In the genomic region with DNA sequence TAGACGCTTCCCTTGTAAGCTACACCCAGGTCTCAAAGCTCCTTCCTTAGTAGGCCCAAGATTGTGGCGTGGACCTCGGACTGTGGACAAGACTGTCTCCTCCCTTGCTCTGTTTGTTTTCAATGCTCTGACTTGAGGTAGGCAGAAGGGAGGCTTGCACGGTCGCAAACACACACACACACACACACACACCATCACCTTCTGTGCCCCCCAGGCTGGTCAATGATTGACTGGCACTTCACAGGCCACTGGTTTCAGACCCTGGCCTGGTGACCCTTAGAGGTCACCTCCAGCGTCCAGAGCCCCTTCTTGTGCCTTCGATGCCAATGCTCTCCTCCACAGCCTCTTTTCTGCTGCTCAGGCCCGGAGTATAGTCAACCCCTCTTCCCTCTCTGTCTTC, we compare ENCODE assay signal across 8 mouse cellular contexts. TPM values are rescaled to one million over a fixed set of nuclear protein-coding genes. Genes with fewer than 3 reads are reported as not detected.
DNase-seq lines count a peak whose midpoint lies in the region; ATAC-seq and TF ChIP-seq lines count a peak whose summit lies in the region.

No protein-coding gene starts in this region.

- no peak for DNase-seq in heart, adult 2 months
- no peak for DNase-seq in embryonic facial prominence, embryonic 10.5 days (ENCODE audit: low spot score)
- DNase-seq in embryo, embryonic 11 days = no peak
- no peak for DNase-seq in left cerebral cortex, postnatal 25 days (ENCODE audit: low spot score in 2 of 2)

- 53% methylated on average over 8 of the region's 8 CpGs for WGBS in heart, embryonic 11.5 days (ENCODE audit: insufficient replicate concordance)
- 63% methylated on average over 8 of the region's 8 CpGs for WGBS in heart, adult 2 months
- 38% methylated on average over 8 of the region's 8 CpGs for WGBS in embryonic facial prominence, embryonic 10.5 days
- 32% methylated on average over 8 of the region's 8 CpGs for WGBS in intestine, embryonic 15.5 days
- 60% methylated on average over 8 of the region's 8 CpGs for WGBS in limb, embryonic 12.5 days

- peak overlapping the region; percentile 8; the same call in 1 of the 2 replicates for H3K4me3 ChIP-seq in heart, embryonic 11.5 days (ENCODE audit: low read depth, low read length)
- no peak overlapping the region for H3K4me3 ChIP-seq in heart, adult 2 months
- H3K4me3 ChIP-seq in embryonic facial prominence, embryonic 10.5 days = peak overlapping the region; percentile 38
- H3K4me3 ChIP-seq in intestine, embryonic 15.5 days (replicated peaks) = no peak overlapping the region
- H3K4me3 ChIP-seq in limb, embryonic 12.5 days (replicated peaks) = 0 out of 2 replicates have a peak overlapping the region, but pooled peaks have one; percentile 3

- intact Hi-C loops in heart, adult 2 months (cut with DNase I) = no loop called here
- intact Hi-C loops in left cerebral cortex, postnatal 25 days (cut with DNase I) = no loop called here

- TF ChIP-seq CTCF in heart, adult 2 months (IDR thresholded peaks at IDR 0.05) = no peak

- peak overlapping the region; percentile 73 for H3K27ac ChIP-seq in heart, embryonic 11.5 days (ENCODE audit: low read depth, low read length)
- H3K27ac ChIP-seq in heart, adult 2 months = no peak overlapping the region
- peak overlapping the region; percentile 74 for H3K27ac ChIP-seq in embryonic facial prominence, embryonic 10.5 days (replicated peaks)
- peak overlapping the region; percentile 74 for H3K27ac ChIP-seq in intestine, embryonic 15.5 days
- H3K27ac ChIP-seq in limb, embryonic 12.5 days = 0 out of 2 replicates have a peak overlapping the region, but pooled peaks have one; percentile 18

- H3K36me3 ChIP-seq in heart, embryonic 11.5 days (ENCODE audit: control insufficient read depth, insufficient read depth, low read length) = no peaks in the 10 kb centered on the region
- no peaks in the 10 kb centered on the region for H3K36me3 ChIP-seq in heart, adult 2 months (ENCODE audit: control insufficient read depth, insufficient read depth, low read length)
- H3K36me3 ChIP-seq in embryonic facial prominence, embryonic 10.5 days (replicated peaks) = no peaks in the 10 kb centered on the region
- no peaks in the 10 kb centered on the region for H3K36me3 ChIP-seq in intestine, embryonic 15.5 days
- H3K36me3 ChIP-seq in limb, embryonic 12.5 days = no peaks in the 10 kb centered on the region

- peak overlapping the region; percentile 54; the same call in 1 of the 2 replicates for H3K9ac ChIP-seq in heart, embryonic 11.5 days (ENCODE audit: low read depth, low read length)
- no peak overlapping the region for H3K9ac ChIP-seq in heart, adult 2 months (ENCODE audit: low read depth, low read length)
- peak overlapping the region; percentile 3; the same call in 1 of the 2 replicates for H3K9ac ChIP-seq in intestine, embryonic 15.5 days
- peak overlapping the region; percentile 38 for H3K9ac ChIP-seq in limb, embryonic 12.5 days (replicated peaks)

- peak overlapping the region; percentile 45 for H3K4me2 ChIP-seq in heart, embryonic 11.5 days
- H3K4me2 ChIP-seq in intestine, embryonic 15.5 days (replicated peaks) = peak overlapping the region; percentile 45
- peak overlapping the region; percentile 45 for H3K4me2 ChIP-seq in limb, embryonic 12.5 days

- ATAC-seq in heart, embryonic 11.5 days (replicated peaks; ENCODE audit: insufficient number of reproducible peaks, low FRiP score, low TSS enrichment) = no peak
- peak; percentile 20; the same call in 1 of the 2 replicates for ATAC-seq in intestine, embryonic 15.5 days
- ATAC-seq in limb, embryonic 12.5 days (ENCODE audit: insufficient number of reproducible peaks, insufficient read depth, low FRiP score, low TSS enrichment, low read depth) = no peak
- no peak for ATAC-seq in activated CD4-positive, CD25-positive, alpha-beta regulatory T cell, adult 4 months

- H3K27me3 ChIP-seq in heart, embryonic 11.5 days (ENCODE audit: control insufficient read depth, insufficient read depth, low read length) = no peaks in the 10 kb centered on the region
- no peaks in the 10 kb centered on the region for H3K27me3 ChIP-seq in heart, adult 2 months (ENCODE audit: control insufficient read depth, insufficient read depth, low read length)
- peaks cover 28% of the 10 kb centered on the region for H3K27me3 ChIP-seq in embryonic facial prominence, embryonic 10.5 days (replicated peaks; ENCODE audit: low read depth, poor library complexity, severe bottlenecking)
- H3K27me3 ChIP-seq in intestine, embryonic 15.5 days (replicated peaks) = no peaks in the 10 kb centered on the region
- peaks cover 14% of the 10 kb centered on the region for H3K27me3 ChIP-seq in limb, embryonic 12.5 days

- TF ChIP-seq EP300 in heart, adult 2 months (IDR thresholded peaks at IDR 0.05; ENCODE audit: insufficient read depth, low read depth, low read length) = no peak

- H3K79me2 ChIP-seq in heart, adult 2 months (replicated peaks; ENCODE audit: control insufficient read depth, insufficient read depth, low read length) = no peaks in the 10 kb centered on the region

- peaks cover 28% of the 10 kb centered on the region for H3K4me1 ChIP-seq in heart, embryonic 11.5 days (ENCODE audit: control insufficient read depth, insufficient read depth, low read length)
- H3K4me1 ChIP-seq in heart, adult 2 months (ENCODE audit: control insufficient read depth, insufficient read depth, low read length) = peaks cover 2% of the 10 kb centered on the region
- H3K4me1 ChIP-seq in embryonic facial prominence, embryonic 10.5 days = peaks cover 41% of the 10 kb centered on the region
- peaks cover 23% of the 10 kb centered on the region for H3K4me1 ChIP-seq in intestine, embryonic 15.5 days (replicated peaks)
- peaks cover 20% of the 10 kb centered on the region for H3K4me1 ChIP-seq in limb, embryonic 12.5 days (replicated peaks)

- no peaks in the 10 kb centered on the region for H3K9me3 ChIP-seq in heart, embryonic 11.5 days (replicated peaks; ENCODE audit: control insufficient read depth, low read length)
- H3K9me3 ChIP-seq in embryonic facial prominence, embryonic 10.5 days = no peaks in the 10 kb centered on the region
- H3K9me3 ChIP-seq in intestine, embryonic 15.5 days = no peaks in the 10 kb centered on the region
- no peaks in the 10 kb centered on the region for H3K9me3 ChIP-seq in limb, embryonic 12.5 days

- no peak for TF ChIP-seq POLR2A in heart, adult 2 months (IDR thresholded peaks at IDR 0.05; ENCODE audit: insufficient read depth, low read depth, low read length)

RNA-seq across cellular contexts. Expression of gene Erbb2, which starts 3.4 kb away (rescaled TPM):
- 48.0 and 56.4 TPM in 2 replicates for polyA plus RNA-seq in heart, embryonic 11.5 days (2014; fragmentation: Nextera tagmentation; extraction: Ambion mirVana)
- 1 to 10 TPM; 6.6 to 6.9 TPM for total RNA-seq in heart, adult 2 months (2021)
- 8.4 and 9.2 TPM in 2 replicates for polyA plus RNA-seq in heart, adult 2 months (2012; rRNA removed)
- polyA plus RNA-seq in embryonic facial prominence, embryonic 10.5 days (2016; fragmentation: Nextera tagmentation; extraction: Ambion mirVana) = 27.5 and 29.5 TPM in 2 replicates
- polyA plus RNA-seq in intestine, embryonic 15.5 days (2015; fragmentation: Nextera tagmentation; extraction: Ambion mirVana) = 31.9 and 35.1 TPM in 2 replicates
- polyA plus RNA-seq in limb, embryonic 12.5 days (2016; fragmentation: Nextera tagmentation; extraction: Ambion mirVana) = 40.8 and 45.7 TPM in 2 replicates
- polyA plus RNA-seq in activated CD4-positive, CD25-positive, alpha-beta regulatory T cell, adult 4 months (2017; shearing (Covaris generic)) = under 1 TPM in 1 of 2 experiments, not detected in 1; 0.07 TPM
- total RNA-seq in left cerebral cortex, postnatal 25 days (2021) = 1 to 10 TPM; 1.8 to 2.4 TPM

RNA-seq across cellular contexts. Expression of gene Pgap3, which starts 8.6 kb away (rescaled TPM):
- polyA plus RNA-seq in heart, embryonic 11.5 days (2014; fragmentation: Nextera tagmentation; extraction: Ambion mirVana) = 10.6 and 13.7 TPM in 2 replicates
- 1 to 10 TPM; 7.7 to 8.5 TPM for total RNA-seq in heart, adult 2 months (2021)
- polyA plus RNA-seq in heart, adult 2 months (2012; rRNA removed) = 18.8 and 21.1 TPM in 2 replicates
- polyA plus RNA-seq in embryonic facial prominence, embryonic 10.5 days (2016; fragmentation: Nextera tagmentation; extraction: Ambion mirVana) = 9.6 TPM in 2 replicates
- polyA plus RNA-seq in intestine, embryonic 15.5 days (2015; fragmentation: Nextera tagmentation; extraction: Ambion mirVana) = 15.5 and 16.7 TPM in 2 replicates
- polyA plus RNA-seq in limb, embryonic 12.5 days (2016; fragmentation: Nextera tagmentation; extraction: Ambion mirVana) = 7.9 and 9.7 TPM in 2 replicates
- polyA plus RNA-seq in activated CD4-positive, CD25-positive, alpha-beta regulatory T cell, adult 4 months (2017; shearing (Covaris generic)) = 1 to 10 TPM; 3.3 to 4.0 TPM
- 10 to 100 TPM; 10.1 to 11.3 TPM for total RNA-seq in left cerebral cortex, postnatal 25 days (2021)

RNA-seq across cellular contexts. Expression of gene Pnmt, which starts 22.6 kb away (rescaled TPM):
- 3.9 and 4.8 TPM in 2 replicates for polyA plus RNA-seq in heart, embryonic 11.5 days (2014; fragmentation: Nextera tagmentation; extraction: Ambion mirVana)
- 1 to 10 TPM in 1 of 2 experiments, under 1 TPM in 1; 0.91 to 1.5 TPM for total RNA-seq in heart, adult 2 months (2021)
- polyA plus RNA-seq in heart, adult 2 months (2012; rRNA removed) = 1.6 and 2.6 TPM in 2 replicates
- polyA plus RNA-seq in embryonic facial prominence, embryonic 10.5 days (2016; fragmentation: Nextera tagmentation; extraction: Ambion mirVana) = 0.17 and 0.30 TPM in 2 replicates
- 0.19 TPM in 1 of 2 replicates, not detected in the other for polyA plus RNA-seq in intestine, embryonic 15.5 days (2015; fragmentation: Nextera tagmentation; extraction: Ambion mirVana)
- polyA plus RNA-seq in limb, embryonic 12.5 days (2016; fragmentation: Nextera tagmentation; extraction: Ambion mirVana) = 0.37 and 0.41 TPM in 2 replicates
- not detected for polyA plus RNA-seq in activated CD4-positive, CD25-positive, alpha-beta regulatory T cell, adult 4 months (2017; shearing (Covaris generic))
- under 1 TPM; 0.39 to 0.73 TPM for total RNA-seq in left cerebral cortex, postnatal 25 days (2021)

RNA-seq across cellular contexts. Expression of gene Tcap, which starts 25.3 kb away (rescaled TPM):
- 149 and 151 TPM in 2 replicates for polyA plus RNA-seq in heart, embryonic 11.5 days (2014; fragmentation: Nextera tagmentation; extraction: Ambion mirVana)
- 1,000 to 10,000 TPM; 1,095 to 3,136 TPM for total RNA-seq in heart, adult 2 months (2021)
- polyA plus RNA-seq in heart, adult 2 months (2012; rRNA removed) = 1,250 and 1,827 TPM in 2 replicates
- polyA plus RNA-seq in embryonic facial prominence, embryonic 10.5 days (2016; fragmentation: Nextera tagmentation; extraction: Ambion mirVana) = not detected in 2 replicates
- 0.25 TPM in 1 of 2 replicates, not detected in the other for polyA plus RNA-seq in intestine, embryonic 15.5 days (2015; fragmentation: Nextera tagmentation; extraction: Ambion mirVana)
- polyA plus RNA-seq in limb, embryonic 12.5 days (2016; fragmentation: Nextera tagmentation; extraction: Ambion mirVana) = 4.7 TPM in 2 replicates
- not detected for polyA plus RNA-seq in activated CD4-positive, CD25-positive, alpha-beta regulatory T cell, adult 4 months (2017; shearing (Covaris generic))
- 10 to 100 TPM in 1 of 2 experiments, 1 to 10 TPM in 1; 9.3 to 11.6 TPM for total RNA-seq in left cerebral cortex, postnatal 25 days (2021)

RNA-seq across cellular contexts. Expression of gene Mien1, which starts 29.9 kb away (rescaled TPM):
- 107 and 110 TPM in 2 replicates for polyA plus RNA-seq in heart, embryonic 11.5 days (2014; fragmentation: Nextera tagmentation; extraction: Ambion mirVana)
- 10 to 100 TPM; 61.6 to 63.6 TPM for total RNA-seq in heart, adult 2 months (2021)
- polyA plus RNA-seq in heart, adult 2 months (2012; rRNA removed) = 53.5 and 80.0 TPM in 2 replicates
- polyA plus RNA-seq in embryonic facial prominence, embryonic 10.5 days (2016; fragmentation: Nextera tagmentation; extraction: Ambion mirVana) = 83.5 and 85.9 TPM in 2 replicates
- polyA plus RNA-seq in intestine, embryonic 15.5 days (2015; fragmentation: Nextera tagmentation; extraction: Ambion mirVana) = 202 and 212 TPM in 2 replicates
- 74.4 and 79.8 TPM in 2 replicates for polyA plus RNA-seq in limb, embryonic 12.5 days (2016; fragmentation: Nextera tagmentation; extraction: Ambion mirVana)
- polyA plus RNA-seq in activated CD4-positive, CD25-positive, alpha-beta regulatory T cell, adult 4 months (2017; shearing (Covaris generic)) = 100 to 1,000 TPM; 161 to 193 TPM
- 100 to 1,000 TPM; 119 to 120 TPM for total RNA-seq in left cerebral cortex, postnatal 25 days (2021)

Comparison
In these comparisons a context has a peak if more than half of its experiments do, and no peak if none do; other contexts are left out.
1. H3K4me3 ChIP-seq: peak in heart, embryonic 11.5 days (single experiment), embryonic facial prominence, embryonic 10.5 days (single experiment) and limb, embryonic 12.5 days (single experiment); none in heart, adult 2 months (single experiment) and intestine, embryonic 15.5 days (single experiment).
2. Peak in every context shown above with its lines, with median percentiles within 50 percentile points of each other: H3K4me2 ChIP-seq.